Mouse (Mus musculus) kidney, postnatal 0 days (tissue): ENCODE data around the gene Epha1. TPM values are rescaled to one million over a fixed set of nuclear protein-coding genes. Genes with fewer than 3 reads are reported as not detected.
A peak's percentile ranks its signal among the peaks of the same experiment; 100 is the strongest.

ENCODE experiments used
- ATAC-seq: fragments of 200-750 bp; cut with Nextera tagmentation; replicated peaks from 2 replicates; pipeline ENCODE4 v1.8.0; 2017; ENCODE audit warnings: low read depth, moderate number of reproducible peaks, moderate TSS enrichment, moderate library complexity; ENCODE audit not compliant: low FRiP score
- DNase-seq: peaks from one replicate; pipeline ENCODE4 v3.0.0-alpha.2; 2016; ENCODE audit warnings: low spot score
- H3K27ac ChIP-seq: fragments of 300-500 bp; sonication (generic); 2 replicates; pipeline ENCODE4 v1.5.1; 2014; ENCODE audit warnings: mild to moderate bottlenecking
- H3K27me3 ChIP-seq: fragments of 300-500 bp; sonication (generic); 2 replicates; pipeline ENCODE4 v1.6.1; 2014; ENCODE audit warnings: low read length, mixed read lengths; ENCODE audit not compliant: insufficient read depth
- H3K36me3 ChIP-seq: fragments of 300-500 bp; sonication (generic); 2 replicates; pipeline ENCODE4 v1.6.1; 2014; ENCODE audit warnings: low read length, mixed read lengths; ENCODE audit not compliant: insufficient read depth
- H3K4me1 ChIP-seq: fragments of 300-500 bp; sonication (generic); replicated peaks from 2 replicates; pipeline ENCODE4 v1.6.1; 2014; ENCODE audit warnings: antibody characterized with exemption, low read length, mixed read lengths; ENCODE audit not compliant: insufficient read depth
- H3K4me2 ChIP-seq: fragments of 300-500 bp; sonication (generic); 2 replicates; pipeline ENCODE4 v1.6.1; 2014; ENCODE audit warnings: mild to moderate bottlenecking, low read length, moderate library complexity, mixed read lengths
- H3K4me3 ChIP-seq: fragments of 300-500 bp; sonication (generic); replicated peaks from 2 replicates; pipeline ENCODE4 v1.5.1; 2014; ENCODE audit warnings: low read depth, low read length
- H3K9ac ChIP-seq: fragments of 300-500 bp; sonication (generic); 2 replicates; pipeline ENCODE4 v1.6.1; 2014; ENCODE audit warnings: low read depth, low read length
- H3K9me3 ChIP-seq: fragments of 300-500 bp; sonication (generic); replicated peaks from 2 replicates; pipeline ENCODE4 v1.6.1; 2016; ENCODE audit warnings: low read length, inconsistent platforms, mixed read lengths
- CTCF ChIP-seq: IDR thresholded peaks from 2 replicates; pipeline ENCODE4 v1.5.1; 2016; ENCODE audit warnings: antibody characterized with exemption, low read depth, mild to moderate bottlenecking, moderate library complexity
- WGBS: fragments of 180-500 bp; shearing (Covaris S2); extraction: QIAGEN DNeasy Blood & Tissue Kit; methylation state at CpG from one replicate; pipeline ENCODE4 v1.1.7; 2014; 5-methylcytosine and 5-hydroxymethylcytosine counted together
- polyA plus RNA-seq: library from polyadenylated mRNA; unstranded; fragments of >200 nt; fragmentation: Nextera tagmentation; extraction: Ambion mirVana; gene quantifications from 2 replicates; pipeline ENCODE4 v1.2.1, GENCODE M21; 2015

Epha1 gene
- polyA plus RNA-seq, 1 experiment from 2014 or later = 6.6 TPM

DNA sequence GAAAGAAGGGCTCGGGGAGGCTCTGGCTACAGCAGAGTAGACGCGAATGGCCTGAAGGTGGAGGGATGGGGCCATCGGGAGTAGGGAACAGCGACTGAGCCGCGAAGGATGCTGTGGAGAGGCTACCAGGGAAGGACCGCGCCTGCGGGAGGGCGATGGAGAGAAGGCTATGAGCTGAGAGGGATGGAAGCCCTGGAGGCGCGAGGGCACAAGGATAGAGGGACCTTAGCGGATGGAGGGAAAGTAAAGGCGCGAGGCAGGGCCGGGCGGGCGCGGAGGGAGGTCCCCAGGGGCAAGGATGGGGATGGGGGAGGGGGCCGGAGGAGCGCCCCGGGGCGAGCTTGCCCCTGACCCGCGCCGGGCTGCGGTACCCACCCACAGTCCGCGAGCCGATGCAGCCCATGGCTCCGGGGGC is 49.0 kb downstream of the Epha1 start:
- Histone ChIP-seq H3K9me3 (no peaks in the 10 kb centered on the region), H3K4me3 (peak overlapping the region; percentile 42), H3K36me3 (no peaks in the 10 kb centered on the region), H3K27me3 (peaks cover 15% of the 10 kb centered on the region; the same call in 1 of the 2 replicates), H3K9ac (peak overlapping the region; percentile 45; the same call in 1 of the 2 replicates), H3K4me2 (peak overlapping the region; percentile 89), H3K27ac (no peak overlapping the region), H3K4me1 (peaks cover 6% of the 10 kb centered on the region; the same call in 1 of the 2 replicates)
- no peak for TF ChIP-seq CTCF
- 2% methylated on average over 21 of the region's 32 CpGs for WGBS
- DNase-seq = peak; percentile 13
- ATAC-seq = peak; percentile 47; the same call in 1 of the 2 replicates

DNA sequence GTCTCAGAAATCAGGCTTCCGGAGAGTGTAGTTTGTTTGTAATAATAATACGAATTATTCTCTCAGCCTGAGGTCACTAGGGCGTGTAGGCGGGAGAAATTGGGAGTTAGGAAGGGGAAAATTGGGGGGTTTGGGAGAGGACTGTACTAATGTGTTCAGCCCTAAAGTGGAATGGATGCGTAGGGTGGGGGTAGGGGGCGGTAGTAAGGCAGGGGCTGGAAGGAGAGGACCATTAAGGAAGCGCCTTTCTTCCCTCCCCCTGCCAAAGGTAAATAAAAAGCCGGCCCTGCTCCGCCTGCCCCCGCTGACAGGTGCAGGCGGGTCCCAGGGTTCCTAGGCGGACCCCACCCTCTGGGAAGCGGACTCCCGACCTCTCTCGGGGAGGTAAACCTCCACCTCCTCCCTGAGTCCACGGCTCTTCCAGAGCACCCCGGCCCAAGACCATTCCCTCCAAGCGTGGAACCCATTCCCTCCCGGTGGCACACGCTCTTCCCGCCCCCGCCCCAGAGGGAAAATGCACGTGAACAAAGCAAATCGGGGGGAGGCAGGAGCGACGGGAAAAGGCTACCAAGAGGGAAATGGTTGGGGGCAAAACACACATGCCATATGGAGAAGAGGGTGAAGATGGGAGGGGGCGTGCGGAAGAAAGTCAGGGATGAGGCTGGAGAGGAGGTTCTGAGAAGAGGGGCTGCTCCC is 49.5 kb downstream of the Epha1 start:
- no peaks in the 10 kb centered on the region for H3K36me3 ChIP-seq
- no peak overlapping the region for H3K27ac ChIP-seq
- WGBS = 2% methylated on average over 28 of the region's 28 CpGs
- DNase-seq = no peak
- no peak overlapping the region for H3K9ac ChIP-seq
- ATAC-seq = 0 out of 2 replicates have a peak, but pooled peaks have one; percentile 15
- TF ChIP-seq CTCF = no peak
- no peaks in the 10 kb centered on the region for H3K9me3 ChIP-seq
- peaks cover 15% of the 10 kb centered on the region; the same call in 1 of the 2 replicates for H3K27me3 ChIP-seq
- peak overlapping the region; percentile 89 for H3K4me2 ChIP-seq
- peak overlapping the region; percentile 42 for H3K4me3 ChIP-seq
- H3K4me1 ChIP-seq = peaks cover 6% of the 10 kb centered on the region; the same call in 1 of the 2 replicates

DNA sequence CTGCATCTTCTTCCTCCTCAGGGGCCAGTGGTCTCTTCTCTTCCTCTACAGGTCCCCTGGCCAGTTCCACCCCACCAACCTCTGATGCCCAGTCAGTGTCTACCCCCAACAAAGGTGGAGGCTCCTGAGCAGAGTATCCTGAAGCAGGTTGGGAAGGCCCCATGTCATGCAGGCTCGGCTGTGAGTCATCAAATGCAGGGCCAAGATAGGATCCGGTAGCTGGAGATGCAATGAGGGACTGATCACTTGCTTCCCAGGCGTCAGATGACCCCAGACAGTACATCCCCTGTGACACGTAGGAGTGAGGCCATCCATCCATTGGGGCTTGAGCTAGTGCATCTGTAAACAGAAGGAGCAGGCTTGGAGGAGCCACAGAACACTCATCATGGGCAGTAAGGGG is 54.8 kb downstream of the Epha1 start:
- no peak overlapping the region for H3K27ac ChIP-seq
- H3K4me2 ChIP-seq = no peak overlapping the region
- TF ChIP-seq CTCF = no peak
- ATAC-seq = no peak
- no peaks in the 10 kb centered on the region for H3K4me1 ChIP-seq
- H3K36me3 ChIP-seq = no peaks in the 10 kb centered on the region
- H3K27me3 ChIP-seq = 0 out of 2 replicates have a peak, but pooled peaks cover 2% of the 10 kb centered on the region
- no peak overlapping the region for H3K4me3 ChIP-seq
- WGBS = 58% methylated on average over 4 of the region's 4 CpGs
- H3K9me3 ChIP-seq = no peaks in the 10 kb centered on the region
- no peak overlapping the region for H3K9ac ChIP-seq
- DNase-seq = no peak

DNA sequence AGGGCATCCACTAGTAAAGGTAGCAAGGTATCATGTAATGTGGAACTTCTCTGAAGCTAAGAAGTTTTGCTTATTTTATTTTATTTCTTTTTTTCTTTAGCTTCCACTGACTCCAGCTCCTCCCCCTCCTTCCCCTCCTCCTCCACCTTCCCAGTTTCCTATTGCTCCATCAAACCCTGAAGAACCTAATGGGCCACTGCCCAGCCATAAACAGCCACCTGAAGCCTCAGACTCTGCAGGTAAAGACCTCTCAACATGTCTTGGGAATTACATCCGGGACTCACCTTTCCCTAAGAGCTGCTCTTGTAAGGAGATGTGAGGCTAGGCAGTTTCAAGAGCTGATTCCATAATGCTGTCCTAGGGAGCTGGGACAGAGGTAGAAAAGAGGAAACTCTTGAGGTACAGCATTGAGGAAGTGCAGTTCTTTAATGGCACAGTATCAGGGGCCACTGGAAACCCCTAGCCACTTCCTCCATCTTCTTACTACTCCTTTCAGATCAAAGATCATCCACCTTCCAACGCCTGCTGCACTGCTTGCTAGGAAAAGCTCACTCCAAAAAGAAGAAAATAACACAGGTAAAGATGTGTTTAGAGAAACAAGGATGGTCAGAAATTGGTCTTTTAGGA is 62.5 kb downstream of the Epha1 start:
- 82% methylated on average over 2 of the region's 2 CpGs for WGBS
- no peaks in the 10 kb centered on the region for H3K27me3 ChIP-seq
- no peaks in the 10 kb centered on the region for H3K9me3 ChIP-seq
- H3K27ac ChIP-seq = no peak overlapping the region
- no peaks in the 10 kb centered on the region for H3K36me3 ChIP-seq
- H3K4me1 ChIP-seq = no peaks in the 10 kb centered on the region
- H3K4me2 ChIP-seq = no peak overlapping the region
- H3K9ac ChIP-seq = no peak overlapping the region
- no peak overlapping the region for H3K4me3 ChIP-seq
- ATAC-seq = no peak
- DNase-seq = no peak
- TF ChIP-seq CTCF = no peak

DNA sequence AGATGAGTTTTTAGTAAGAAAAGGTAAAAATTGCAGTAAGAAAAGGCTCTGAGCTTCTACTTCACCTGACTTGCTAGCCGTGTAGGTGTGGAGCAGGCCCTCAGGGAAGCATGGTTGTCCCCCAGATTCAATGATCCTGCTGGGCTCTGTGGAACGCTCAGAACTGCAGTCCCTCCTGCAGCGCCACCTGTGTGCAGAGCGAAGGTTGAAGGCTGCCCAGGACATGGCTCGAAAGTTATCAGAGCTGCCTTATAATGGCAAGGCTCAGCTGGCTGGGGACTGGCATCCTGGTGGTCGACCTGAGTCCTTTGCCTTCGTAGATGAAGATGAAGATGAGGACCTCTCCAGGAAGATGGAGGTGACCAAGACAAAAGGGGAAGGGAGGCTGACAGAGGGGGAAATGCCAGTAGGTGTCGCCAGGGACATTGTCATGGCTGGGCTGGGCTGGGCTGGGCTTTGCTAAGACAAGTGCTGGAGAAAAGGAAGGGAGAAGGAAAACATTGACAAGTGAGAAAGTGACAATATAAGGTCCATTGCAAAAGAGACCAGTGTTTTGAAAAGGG is 63.2 kb downstream of the Epha1 start:
- H3K4me2 ChIP-seq = no peak overlapping the region
- ATAC-seq = no peak
- no peaks in the 10 kb centered on the region for H3K36me3 ChIP-seq
- no peak overlapping the region for H3K27ac ChIP-seq
- WGBS = 46% methylated on average over 8 of the region's 8 CpGs
- peak; percentile 52 for TF ChIP-seq CTCF
- DNase-seq = no peak
- H3K4me1 ChIP-seq = no peaks in the 10 kb centered on the region
- H3K9ac ChIP-seq = no peak overlapping the region
- no peaks in the 10 kb centered on the region for H3K9me3 ChIP-seq
- H3K4me3 ChIP-seq = no peak overlapping the region
- no peaks in the 10 kb centered on the region for H3K27me3 ChIP-seq

Other genes starting within 250 kb of the Epha1 start
- gene Tas2r139, start 232.3 kb downstream of the Epha1 start, polyA plus RNA-seq = not detected in 2 replicates
- not detected in 2 replicates for gene Tas2r144, start 157.9 kb downstream of the Epha1 start, polyA plus RNA-seq
- gene Gstk1, start 127.3 kb downstream of the Epha1 start, polyA plus RNA-seq = 37.8 and 39.3 TPM in 2 replicates
- gene Tmem139, start 111.3 kb downstream of the Epha1 start, polyA plus RNA-seq = 7.0 and 7.1 TPM in 2 replicates
- 38.2 and 42.0 TPM in 2 replicates for gene Casp2, start 108.3 kb downstream of the Epha1 start, polyA plus RNA-seq
- gene Clcn1, start 86.6 kb downstream of the Epha1 start, polyA plus RNA-seq = 0.29 TPM in 1 of 2 replicates, not detected in the other
- gene Fam131b, start 48.6 kb downstream of the Epha1 start, polyA plus RNA-seq = 0.05 TPM in 1 of 2 replicates, not detected in the other
- 92.9 and 103 TPM in 2 replicates for gene Zyx, start 23.6 kb downstream of the Epha1 start, polyA plus RNA-seq
- gene Tas2r143, start 27.0 kb upstream of the Epha1 start, polyA plus RNA-seq = not detected in 2 replicates
- not detected in 2 replicates for gene Tas2r135, start 32.2 kb upstream of the Epha1 start, polyA plus RNA-seq
- gene Tas2r126, start 61.3 kb upstream of the Epha1 start, polyA plus RNA-seq = not detected in 2 replicates
- gene Olfr458, start 91.9 kb upstream of the Epha1 start, polyA plus RNA-seq = 0.12 TPM in 1 of 2 replicates, not detected in the other
- gene Olfr457, start 103.1 kb upstream of the Epha1 start, polyA plus RNA-seq = not detected in 2 replicates
- not detected in 2 replicates for gene Olfr456, start 113.9 kb upstream of the Epha1 start, polyA plus RNA-seq
- gene Olfr455, start 174.3 kb upstream of the Epha1 start, polyA plus RNA-seq = not detected in 2 replicates
- gene Tcaf3, start 224.4 kb upstream of the Epha1 start, polyA plus RNA-seq = not detected in 2 replicates